Mouse (Mus musculus): ENCODE measurements around the gene Pak3. TPM values are rescaled to one million over a fixed set of nuclear protein-coding genes. Genes with fewer than 3 reads are reported as not detected.

Gene Pak3
- polyA plus RNA-seq, 1 experiment from 2014 or later, result 3.4 TPM

DNA sequence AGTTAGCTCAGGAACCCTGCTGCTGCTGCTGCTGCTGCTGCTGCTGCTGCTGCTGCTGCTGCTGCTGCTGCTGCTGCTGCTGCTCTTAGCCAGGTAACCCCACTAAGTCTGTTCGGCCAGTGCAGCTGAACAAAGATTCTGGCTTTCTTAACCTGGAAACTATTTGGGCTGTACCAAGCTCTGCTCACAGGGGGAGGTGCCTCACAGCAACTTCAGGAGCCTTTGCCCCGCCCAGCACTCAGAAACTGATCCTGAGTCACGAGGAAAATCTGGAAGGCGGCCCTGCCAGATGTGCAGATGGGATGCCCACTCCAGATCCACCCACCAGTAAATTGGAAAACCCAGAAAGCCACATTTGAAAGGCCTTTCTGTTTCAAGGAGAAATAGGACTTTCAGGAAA, 308.8 kb downstream of the Pak3 start, which contains the start of gene Capn6:
Gene Capn6, minus strand, starts transcription at position 203 of the 400 bp plus-strand sequence.
- no peak for DNase-seq (ENCODE audit: low spot score)
- ATAC-seq (replicated peaks; ENCODE audit: low FRiP score), result no peak
- H3K27me3 ChIP-seq (replicated peaks; ENCODE audit: control insufficient read depth, insufficient read depth, low read length), result no peaks in the 10 kb centered on the region
- H3K4me3 ChIP-seq (ENCODE audit: low read depth, low read length), result peak within 1 kb of the TSS; percentile 32
- no peak within 1 kb of the TSS for H3K9ac ChIP-seq (ENCODE audit: low read depth, low read length)
- H3K36me3 ChIP-seq (ENCODE audit: control insufficient read depth, insufficient read depth, low read length), result no peaks in the 10 kb centered on the region
- WGBS, result 50% methylated on average over 4 of the region's 4 CpGs
- H3K4me1 ChIP-seq (replicated peaks; ENCODE audit: control insufficient read depth, insufficient read depth, low read length), result no peaks in the 10 kb centered on the region
- H3K27ac ChIP-seq (ENCODE audit: low read depth, low read length), result no peak within 1 kb of the TSS
- peak within 1 kb of the TSS; percentile 12; the same call in 1 of the 2 replicates for H3K4me2 ChIP-seq
- H3K9me3 ChIP-seq (ENCODE audit: control insufficient read depth, low read length), result no peaks in the 10 kb centered on the region

DNA sequence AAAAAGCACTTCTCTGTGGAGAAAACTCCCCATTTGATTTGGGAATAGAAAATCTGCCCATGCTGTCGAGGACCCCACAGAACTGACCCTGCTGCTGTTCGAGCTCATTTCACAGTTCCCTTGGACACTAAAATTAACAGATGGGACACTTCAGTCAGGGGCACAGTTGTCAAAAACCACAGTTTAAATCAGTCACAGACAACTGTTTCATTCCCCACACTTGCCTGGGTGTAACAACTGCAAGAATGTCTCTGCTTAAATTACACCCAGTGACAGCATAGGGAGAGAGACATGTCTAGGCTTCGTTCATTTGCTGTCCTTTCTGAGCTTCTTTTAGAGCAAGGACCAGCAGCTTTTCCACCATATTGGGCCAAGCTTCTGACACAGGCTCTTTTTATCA, 328.2 kb downstream of the Pak3 start:
- ATAC-seq (replicated peaks; ENCODE audit: low FRiP score) (no peak), DNase-seq (ENCODE audit: low spot score) (no peak)
- no peaks in the 10 kb centered on the region for H3K9me3 ChIP-seq (ENCODE audit: control insufficient read depth, low read length)
- no peaks in the 10 kb centered on the region for H3K36me3 ChIP-seq (ENCODE audit: control insufficient read depth, insufficient read depth, low read length)
- 78% methylated on average over 3 of the region's 3 CpGs for WGBS
- H3K9ac ChIP-seq (ENCODE audit: low read depth, low read length), result no peak overlapping the region
- no peaks in the 10 kb centered on the region for H3K4me1 ChIP-seq (replicated peaks; ENCODE audit: control insufficient read depth, insufficient read depth, low read length)
- H3K27ac ChIP-seq (ENCODE audit: low read depth, low read length), result no peak overlapping the region
- H3K27me3 ChIP-seq (replicated peaks; ENCODE audit: control insufficient read depth, insufficient read depth, low read length), result no peaks in the 10 kb centered on the region; the same call in 1 of the 2 replicates
- H3K4me2 ChIP-seq, result no peak overlapping the region
- H3K4me3 ChIP-seq (ENCODE audit: low read depth, low read length), result no peak overlapping the region

Small RNAs within 50 kb of the gene (microRNA-seq; reads per million reads assigned to microRNA genes)
- not detected for gene Gm47298 (ENCODE audit: borderline number of aligned reads)

Other genes with a start within 250 kb of the Pak3 start
- 1.8 and 2.5 TPM in 2 replicates for gene Chrdl1, start 124.3 kb upstream of the Pak3 start, polyA plus RNA-seq (2014; fragmentation: Nextera tagmentation; extraction: Ambion mirVana)